Mouse (Mus musculus) embryonic fibroblast, embryonic 13.5 days (primary cell): Measurements from ENCODE around the gene Odf3l2.

Experiments used
- CTCF ChIP-seq: IDR thresholded peaks from 2 replicates; pipeline ENCODE4 v1.5.1; 2011; ENCODE audit warnings: mild to moderate bottlenecking, control low read depth, low read length, moderate library complexity, borderline replicate concordance; ENCODE audit not compliant: insufficient read depth
- POLR2A ChIP-seq: IDR thresholded peaks from 2 replicates; pipeline ENCODE4 v1.6.1; 2011; ENCODE audit warnings: low read depth, mild to moderate bottlenecking, control low read depth, low read length, moderate library complexity

GRCm38 (mm10) chr10:79658829-79659228 is 13.3 kb upstream of the Odf3l2 start:
- TF ChIP-seq CTCF (peak; percentile 4; the same call in 1 of the 2 replicates), POLR2A (no peak)
